Mouse (Mus musculus) layer of hippocampus, adult 8-10 months (tissue): ENCODE measurements at regions not wholly inside any gene's neighbourhood (a gene's known extent, or its start where the extent isn't known, plus 50 kb on each side); places are given as distances from the start of the nearest gene placed in this dataset.

Source experiments
- DNase-seq, 2 experiments: peaks; one replicate each; pipeline ENCODE4 v3.0.0; 2022; ENCODE audit warnings: low spot score in 2 of 2

- DNase-seq, result no peak
Observed at GRCm38 (mm10) chr13:48717036-48717435, 54.2 kb downstream of the Barx1 start.

DNA sequence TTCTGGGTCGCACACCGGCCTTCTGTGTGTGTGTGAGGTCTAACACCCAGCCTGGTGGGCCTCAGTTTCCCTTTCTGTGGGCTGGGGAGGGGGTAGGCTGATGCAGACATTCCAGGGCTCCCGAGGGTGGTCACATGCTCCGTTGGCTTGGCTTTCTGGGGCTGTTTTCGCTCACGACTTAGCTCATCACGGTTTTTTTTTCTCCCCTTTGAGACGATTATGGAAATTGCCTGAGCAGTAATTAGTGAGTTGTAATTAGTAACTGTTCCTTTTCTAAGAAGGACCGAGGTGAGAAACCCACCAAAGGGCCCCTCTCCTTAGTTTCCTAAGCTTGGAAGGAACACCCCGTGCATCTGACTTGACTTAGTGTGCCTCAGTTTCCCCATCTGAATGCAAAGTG, 54.7 kb downstream of the Barx1 start:
- DNase-seq, result no peak

DNA sequence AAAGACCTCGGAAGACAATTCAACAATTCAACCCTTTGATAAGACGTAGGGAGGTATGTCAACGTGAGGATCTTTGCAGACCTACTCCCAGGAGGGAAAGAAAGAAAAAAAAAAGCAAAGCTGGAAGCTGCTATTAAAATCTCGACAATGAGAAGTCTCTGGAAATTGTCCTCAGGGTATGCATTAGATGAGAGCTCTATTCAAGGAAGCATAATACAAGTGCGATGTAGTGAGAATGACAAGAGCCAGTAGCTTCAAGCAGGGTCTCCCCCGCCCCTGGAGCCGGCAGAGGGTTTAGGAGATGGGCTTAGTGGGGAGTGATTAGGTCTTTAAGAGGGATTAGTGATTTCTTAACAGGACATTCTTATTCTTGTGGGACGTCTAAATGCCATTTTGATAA, 60.9 kb downstream of the Barx1 start:
- DNase-seq, result no peak

GRCm38 (mm10) chr13:48726430-48726829, 63.6 kb downstream of the Barx1 start:
- DNase-seq, result peak in 1 of 2 experiments; percentile 8

GRCm38 (mm10) chr13:48731046-48731996, 68.5 kb downstream of the Barx1 start:
- DNase-seq, result no peak

GRCm38 (mm10) chr13:48732168-48732841, 69.5 kb downstream of the Barx1 start:
- DNase-seq, result peak in 1 of 2 experiments; percentile 12

- DNase-seq, result no peak
Observed at GRCm38 (mm10) chr13:48734985-48735384, 72.2 kb downstream of the Barx1 start.

GRCm38 (mm10) chr13:48745566-48745965, 82.8 kb downstream of the Barx1 start:
- no peak for DNase-seq

DNA sequence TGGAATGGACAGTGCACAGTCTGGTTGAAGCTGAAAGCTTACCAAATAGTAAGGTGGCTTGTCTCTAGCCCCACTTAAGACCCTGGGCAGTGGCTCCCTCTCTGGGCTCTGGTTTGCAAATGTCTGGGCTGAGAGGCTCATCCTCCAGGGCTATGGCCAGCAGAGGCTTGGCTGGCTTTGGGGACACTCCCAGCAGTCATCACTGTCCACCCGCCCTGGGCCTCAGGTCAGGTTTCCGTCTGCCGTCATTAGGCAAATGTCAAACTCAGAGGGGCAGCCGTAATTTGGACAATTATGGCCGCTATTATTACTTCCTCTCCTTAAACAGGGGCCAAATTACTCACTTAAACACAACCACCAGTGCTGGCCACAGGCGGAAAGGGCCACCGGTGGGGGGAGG, 83.5 kb downstream of the Barx1 start:
- no peak for DNase-seq
